Mouse (Mus musculus) kidney, postnatal 0 days (tissue): ENCODE results near the gene Thada. TPM values are rescaled to one million over a fixed set of nuclear protein-coding genes. Genes with fewer than 3 reads are reported as not detected.
A peak's percentile ranks its signal among the peaks of the same experiment; 100 is the strongest.

Source experiments
- ATAC-seq: fragments of 200-750 bp; cut with Nextera tagmentation; replicated peaks from 2 replicates; pipeline ENCODE4 v1.8.0; 2017; ENCODE audit warnings: low read depth, moderate number of reproducible peaks, moderate TSS enrichment, moderate library complexity; ENCODE audit not compliant: low FRiP score
- DNase-seq: peaks from one replicate; pipeline ENCODE4 v3.0.0-alpha.2; 2016; ENCODE audit warnings: low spot score
- H3K27ac ChIP-seq: fragments of 300-500 bp; sonication (generic); 2 replicates; pipeline ENCODE4 v1.5.1; 2014; ENCODE audit warnings: mild to moderate bottlenecking
- H3K27me3 ChIP-seq: fragments of 300-500 bp; sonication (generic); 2 replicates; pipeline ENCODE4 v1.6.1; 2014; ENCODE audit warnings: low read length, mixed read lengths; ENCODE audit not compliant: insufficient read depth
- H3K36me3 ChIP-seq: fragments of 300-500 bp; sonication (generic); 2 replicates; pipeline ENCODE4 v1.6.1; 2014; ENCODE audit warnings: low read length, mixed read lengths; ENCODE audit not compliant: insufficient read depth
- H3K4me1 ChIP-seq: fragments of 300-500 bp; sonication (generic); replicated peaks from 2 replicates; pipeline ENCODE4 v1.6.1; 2014; ENCODE audit warnings: antibody characterized with exemption, low read length, mixed read lengths; ENCODE audit not compliant: insufficient read depth
- H3K4me2 ChIP-seq: fragments of 300-500 bp; sonication (generic); 2 replicates; pipeline ENCODE4 v1.6.1; 2014; ENCODE audit warnings: mild to moderate bottlenecking, low read length, moderate library complexity, mixed read lengths
- H3K4me3 ChIP-seq: fragments of 300-500 bp; sonication (generic); replicated peaks from 2 replicates; pipeline ENCODE4 v1.5.1; 2014; ENCODE audit warnings: low read depth, low read length
- H3K9ac ChIP-seq: fragments of 300-500 bp; sonication (generic); 2 replicates; pipeline ENCODE4 v1.6.1; 2014; ENCODE audit warnings: low read depth, low read length
- H3K9me3 ChIP-seq: fragments of 300-500 bp; sonication (generic); replicated peaks from 2 replicates; pipeline ENCODE4 v1.6.1; 2016; ENCODE audit warnings: low read length, inconsistent platforms, mixed read lengths
- CTCF ChIP-seq: IDR thresholded peaks from 2 replicates; pipeline ENCODE4 v1.5.1; 2016; ENCODE audit warnings: antibody characterized with exemption, low read depth, mild to moderate bottlenecking, moderate library complexity
- WGBS: fragments of 180-500 bp; shearing (Covaris S2); extraction: QIAGEN DNeasy Blood & Tissue Kit; methylation state at CpG from one replicate; pipeline ENCODE4 v1.1.7; 2014; 5-methylcytosine and 5-hydroxymethylcytosine counted together
- polyA plus RNA-seq: library from polyadenylated mRNA; unstranded; fragments of >200 nt; fragmentation: Nextera tagmentation; extraction: Ambion mirVana; gene quantifications from 2 replicates; pipeline ENCODE4 v1.2.1, GENCODE M21; 2015

The Thada gene
- polyA plus RNA-seq, 1 experiment from 2014 or later = 3.4 TPM

GRCm38 (mm10) chr17:84183291-84183781 is 282.7 kb downstream of the Thada start:
- ATAC-seq = peak; percentile 52
- TF ChIP-seq CTCF = no peak

DNA sequence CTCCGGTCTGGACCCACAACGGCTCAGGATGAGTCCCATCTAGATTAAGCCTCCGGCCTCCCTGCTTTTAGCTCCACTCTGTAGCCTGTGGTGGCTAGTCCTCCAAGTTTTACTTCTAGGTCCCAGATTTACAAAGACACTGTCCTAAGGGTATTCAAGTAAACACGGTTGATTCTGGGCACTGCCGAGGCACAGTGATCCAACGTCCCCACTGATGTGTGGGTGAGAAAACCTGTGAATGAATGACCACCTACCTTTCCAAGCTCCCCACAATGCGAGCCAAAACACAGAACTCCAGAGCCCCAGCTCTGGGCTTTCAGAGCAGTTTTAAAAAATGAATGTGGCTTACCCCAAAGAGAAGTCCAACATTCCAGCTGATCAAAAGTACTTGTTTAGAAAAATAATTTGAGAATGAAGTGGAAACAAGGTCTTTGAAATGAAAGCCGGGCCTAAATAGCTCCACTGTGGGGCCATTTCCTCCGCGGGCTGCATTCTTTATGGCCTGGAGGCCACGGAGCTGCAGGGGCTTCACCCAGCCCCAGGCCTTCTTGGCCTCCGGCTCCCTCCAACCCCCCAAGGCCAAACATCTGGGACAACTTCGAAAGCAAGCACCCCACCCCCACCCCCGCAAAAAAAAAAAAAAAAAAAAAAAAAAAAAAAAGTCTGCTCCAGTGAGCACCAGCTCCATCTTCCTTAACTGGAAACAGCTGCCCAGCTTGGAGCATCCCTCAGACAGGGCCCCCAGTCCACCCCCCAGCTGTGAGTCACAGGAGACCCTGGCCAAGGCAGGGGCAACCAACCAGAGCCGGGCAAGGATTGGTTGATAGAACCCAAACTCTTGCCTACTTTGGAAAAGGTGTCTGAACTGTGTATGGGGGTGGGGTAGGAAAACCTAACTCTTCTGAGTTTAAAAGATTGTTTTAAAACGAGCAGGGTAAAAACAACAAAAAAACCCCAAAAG is 283.4 kb downstream of the Thada start:
- H3K27me3 ChIP-seq = no peaks in the 10 kb centered on the region
- peak; percentile 65 for DNase-seq

More at GRCm38 (mm10) chr17:84183291-84183781, 282.7 kb downstream of the Thada start:
- Histone ChIP-seq H3K4me1 (peaks cover 30% of the 10 kb centered on the region), H3K9ac (peak overlapping the region; percentile 31; the same call in 1 of the 2 replicates), H3K4me3 (peak overlapping the region; percentile 18), H3K4me2 (peak overlapping the region; percentile 50), H3K9me3 (no peaks in the 10 kb centered on the region), H3K36me3 (peaks cover 10% of the 10 kb centered on the region), H3K27ac (peak overlapping the region; percentile 84), H3K27me3 (no peaks in the 10 kb centered on the region)
- WGBS = under 1% methylated on average over 12 of the region's 12 CpGs
- peak; percentile 95 for DNase-seq

GRCm38 (mm10) chr17:84181502-84182310 is 284.3 kb downstream of the Thada start:
- Histone ChIP-seq H3K4me2 (peak overlapping the region; percentile 50; the same call in 1 of the 2 replicates), H3K9ac (0 out of 2 replicates have a peak overlapping the region, but pooled peaks have one; percentile 27), H3K36me3 (peaks cover 10% of the 10 kb centered on the region), H3K9me3 (no peaks in the 10 kb centered on the region), H3K4me1 (peaks cover 30% of the 10 kb centered on the region), H3K27ac (peak overlapping the region; percentile 84), H3K4me3 (no peak overlapping the region), H3K27me3 (no peaks in the 10 kb centered on the region)
- WGBS = 63% methylated on average over 18 of the region's 18 CpGs
- TF ChIP-seq CTCF = no peak
- ATAC-seq (no peak), DNase-seq (peak; percentile 55)

More for the DNA sequence above, 283.4 kb downstream of the Thada start:
- H3K36me3 ChIP-seq = peaks cover 10% of the 10 kb centered on the region
- H3K27ac ChIP-seq = peak overlapping the region; percentile 84
- peak overlapping the region; percentile 18; the same call in 1 of the 2 replicates for H3K4me3 ChIP-seq
- H3K4me1 ChIP-seq = peaks cover 30% of the 10 kb centered on the region
- no peak for ATAC-seq
- peak overlapping the region; percentile 31; the same call in 1 of the 2 replicates for H3K9ac ChIP-seq
- H3K9me3 ChIP-seq = no peaks in the 10 kb centered on the region
- WGBS = 15% methylated on average over 16 of the region's 16 CpGs
- peak overlapping the region; percentile 50 for H3K4me2 ChIP-seq
- no peak for TF ChIP-seq CTCF

DNA sequence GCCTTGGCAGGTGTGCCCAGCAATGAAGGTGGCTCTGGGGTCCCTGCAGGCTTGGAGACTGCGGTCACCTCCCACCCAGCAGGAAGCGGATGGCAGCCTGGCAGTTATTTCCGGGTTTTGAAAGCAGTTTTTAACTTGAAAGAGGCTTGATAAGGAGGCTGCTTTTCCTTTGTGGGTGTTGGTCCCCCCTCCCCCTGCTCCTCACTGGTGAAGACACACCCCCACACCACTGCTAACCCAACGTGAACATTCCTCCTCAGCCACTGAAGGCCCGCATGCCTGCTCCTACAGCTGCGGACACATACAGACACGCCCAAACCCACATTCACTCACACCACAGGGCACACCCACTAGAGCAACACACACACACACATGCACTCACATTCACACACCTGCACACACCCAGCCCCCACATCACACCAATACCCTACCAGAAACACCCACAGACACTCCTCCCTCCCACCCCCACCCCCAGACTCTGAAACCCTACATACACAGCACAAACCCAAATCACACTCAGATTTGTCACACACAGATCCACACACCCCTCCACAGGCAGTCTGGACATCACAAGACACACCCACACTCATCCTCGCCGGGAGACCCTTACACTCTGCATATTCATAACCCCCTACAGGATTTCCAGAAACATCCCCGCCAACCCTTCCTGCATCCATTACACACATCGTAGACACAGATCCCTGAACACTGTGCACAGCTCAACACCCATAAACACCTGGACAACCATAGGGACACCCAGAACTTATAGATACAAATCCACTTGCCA is 285.1 kb downstream of the Thada start:
- no peak overlapping the region for H3K4me2 ChIP-seq
- 38% methylated on average over 11 of the region's 11 CpGs for WGBS
- H3K9ac ChIP-seq = 0 out of 2 replicates have a peak overlapping the region, but pooled peaks have one; percentile 27

GRCm38 (mm10) chr17:84179973-84180365 is 286.0 kb downstream of the Thada start:
- peaks cover 30% of the 10 kb centered on the region for H3K4me1 ChIP-seq
- H3K27ac ChIP-seq = peak overlapping the region; percentile 84; the same call in 1 of the 2 replicates
- ATAC-seq = no peak
- no peak overlapping the region for H3K9ac ChIP-seq
- H3K4me3 ChIP-seq = no peak overlapping the region
- DNase-seq = peak; percentile 68
- WGBS = 70% methylated on average over 4 of the region's 4 CpGs
- H3K4me2 ChIP-seq = no peak overlapping the region
- no peaks in the 10 kb centered on the region for H3K9me3 ChIP-seq
- TF ChIP-seq CTCF = no peak
- H3K36me3 ChIP-seq = no peaks in the 10 kb centered on the region
- H3K27me3 ChIP-seq = no peaks in the 10 kb centered on the region

More for the DNA sequence above, 285.1 kb downstream of the Thada start:
- no peaks in the 10 kb centered on the region for H3K9me3 ChIP-seq
- peak; percentile 78 for DNase-seq
- no peak overlapping the region for H3K4me3 ChIP-seq
- peak; percentile 27; the same call in 1 of the 2 replicates for ATAC-seq
- H3K36me3 ChIP-seq = peaks cover 3% of the 10 kb centered on the region
- peaks cover 30% of the 10 kb centered on the region for H3K4me1 ChIP-seq
- peak overlapping the region; percentile 84 for H3K27ac ChIP-seq
- TF ChIP-seq CTCF = no peak
- no peaks in the 10 kb centered on the region for H3K27me3 ChIP-seq
